8 mouse cellular contexts compared by ENCODE assay signal in genomic region chr16:20537071-20537471, GRCm38 (mm10). TPM values are rescaled to one million over a fixed set of nuclear protein-coding genes. Genes with fewer than 3 reads are reported as not detected.
DNase-seq lines count a peak whose midpoint lies in the region; ATAC-seq and TF ChIP-seq lines count a peak whose summit lies in the region.

No protein-coding gene starts in this region.

- H3K36me3 ChIP-seq in hindbrain, embryonic 10.5 days: peaks cover 68% of the 10 kb centered on the region
- peaks cover 53% of the 10 kb centered on the region for H3K36me3 ChIP-seq in limb, embryonic 14.5 days (ENCODE audit: control insufficient read depth, insufficient read depth, low read length)
- peaks cover 43% of the 10 kb centered on the region for H3K36me3 ChIP-seq in small intestine, adult 2 months (ENCODE audit: control insufficient read depth, insufficient read depth, low read length)
- H3K36me3 ChIP-seq in thymus, adult 2 months (ENCODE audit: control insufficient read depth, insufficient read depth, low read length): peaks cover 33% of the 10 kb centered on the region

- ATAC-seq in limb, embryonic 14.5 days (ENCODE audit: low FRiP score, low read depth): no peak

- no peak for TF ChIP-seq CTCF in gastrocnemius, adult 2 months (IDR thresholded peaks at IDR 0.05)
- no peak for TF ChIP-seq CTCF in small intestine, adult 2 months (IDR thresholded peaks at IDR 0.05; ENCODE audit: extremely low read depth, insufficient read length, insufficient replicate concordance, low read depth, low read length)
- TF ChIP-seq CTCF in thymus, adult 2 months (IDR thresholded peaks at IDR 0.05; ENCODE audit: borderline replicate concordance, control insufficient read depth, extremely low read depth, insufficient read depth, low read length, poor library complexity): no peak

- 29% methylated on average over 5 of the region's 5 CpGs for WGBS in hindbrain, embryonic 10.5 days
- 38% methylated on average over 5 of the region's 5 CpGs for WGBS in limb, embryonic 14.5 days
- WGBS in small intestine, adult 2 months: 29% methylated on average over 5 of the region's 5 CpGs
- WGBS in thymus, adult 2 months: 79% methylated on average over 5 of the region's 5 CpGs

- peak overlapping the region; percentile 88 for H3K4me2 ChIP-seq in limb, embryonic 14.5 days (replicated peaks; ENCODE audit: low read depth, low read length, severe bottlenecking)

- peak overlapping the region; percentile 41 for H3K9ac ChIP-seq in limb, embryonic 14.5 days (ENCODE audit: low read depth, low read length, severe bottlenecking)

- intact Hi-C loops in gastrocnemius, adult 2 months (cut with DNase I): loop anchor here (5.0 kb wide), 1 partner anchor 75 kb away; the partner anchor contains the start of genes Alg3, Eef1akmt4 and Gm49333

- no peak for DNase-seq in gastrocnemius, adult 2 months
- DNase-seq in gastrocnemius, adult 18-20 months (ENCODE audit: low spot score): no peak
- peak; percentile 78 for DNase-seq in ES-CJ7 (ENCODE audit: low read depth, low spot score)
- DNase-seq in cerebellum, postnatal 14 days: peak; percentile 46 to 62
- peak; percentile 10 for DNase-seq in hindbrain, embryonic 10.5 days (ENCODE audit: low spot score)
- DNase-seq in limb, embryonic 14.5 days (ENCODE audit: low spot score): no peak
- no peak for DNase-seq in thymus, adult 2 months

- H3K4me1 ChIP-seq in hindbrain, embryonic 10.5 days (replicated peaks): peaks cover 31% of the 10 kb centered on the region
- H3K4me1 ChIP-seq in limb, embryonic 14.5 days (ENCODE audit: control insufficient read depth, insufficient read depth, low read length): peaks cover 19% of the 10 kb centered on the region
- H3K4me1 ChIP-seq in small intestine, adult 2 months (ENCODE audit: control insufficient read depth, insufficient read depth, insufficient read length, low read length): peaks cover 10% of the 10 kb centered on the region
- peaks cover 18% of the 10 kb centered on the region for H3K4me1 ChIP-seq in thymus, adult 2 months (replicated peaks; ENCODE audit: control insufficient read depth, insufficient read depth, low read length)

- H3K4me3 ChIP-seq in gastrocnemius, adult 2 months: peak overlapping the region; percentile 99
- peak overlapping the region; percentile 79 for H3K4me3 ChIP-seq in hindbrain, embryonic 10.5 days
- peak overlapping the region; percentile 93 for H3K4me3 ChIP-seq in limb, embryonic 14.5 days (replicated peaks; ENCODE audit: low read length)
- H3K4me3 ChIP-seq in small intestine, adult 2 months (ENCODE audit: low read depth, low read length): peak overlapping the region; percentile 42
- no peak overlapping the region for H3K4me3 ChIP-seq in thymus, adult 2 months (ENCODE audit: control insufficient read depth, insufficient read depth, low read length)

- no peaks in the 10 kb centered on the region for H3K9me3 ChIP-seq in hindbrain, embryonic 10.5 days
- H3K9me3 ChIP-seq in limb, embryonic 14.5 days (ENCODE audit: control insufficient read depth, low read length): no peaks in the 10 kb centered on the region

- no peaks in the 10 kb centered on the region for H3K27me3 ChIP-seq in hindbrain, embryonic 10.5 days (ENCODE audit: insufficient read depth, poor library complexity, severe bottlenecking)
- no peaks in the 10 kb centered on the region for H3K27me3 ChIP-seq in limb, embryonic 14.5 days (ENCODE audit: control insufficient read depth, insufficient read depth, low read length)
- H3K27me3 ChIP-seq in small intestine, adult 2 months (ENCODE audit: control insufficient read depth, insufficient read depth, low read length): no peaks in the 10 kb centered on the region
- H3K27me3 ChIP-seq in thymus, adult 2 months (ENCODE audit: control insufficient read depth, insufficient read depth, low read length): no peaks in the 10 kb centered on the region

- no peak for TF ChIP-seq POLR2A in limb, embryonic 14.5 days (IDR thresholded peaks at IDR 0.05; ENCODE audit: borderline replicate concordance, extremely low read depth, insufficient read depth, insufficient read length)
- TF ChIP-seq POLR2A in small intestine, adult 2 months (IDR thresholded peaks at IDR 0.05; ENCODE audit: low read depth, low read length): no peak
- TF ChIP-seq POLR2A in thymus, adult 2 months (IDR thresholded peaks at IDR 0.05; ENCODE audit: control insufficient read depth, extremely low read depth, insufficient read depth, low read length, poor library complexity): no peak

- peak overlapping the region; percentile 99 for H3K27ac ChIP-seq in gastrocnemius, adult 2 months
- H3K27ac ChIP-seq in hindbrain, embryonic 10.5 days: peak overlapping the region; percentile 74
- 0 out of 2 replicates have a peak overlapping the region, but pooled peaks have one; percentile 19 for H3K27ac ChIP-seq in limb, embryonic 14.5 days (replicated peaks; ENCODE audit: low read depth, low read length)
- H3K27ac ChIP-seq in small intestine, adult 2 months (ENCODE audit: insufficient read depth, low read depth, low read length): 0 out of 2 replicates have a peak overlapping the region, but pooled peaks have one; percentile 9
- H3K27ac ChIP-seq in thymus, adult 2 months (ENCODE audit: control insufficient read depth, insufficient read depth, low read length): no peak overlapping the region

RNA-seq across cellular contexts. Expression of gene Ap2m1, which starts 1.8 kb away (rescaled TPM):
- total RNA-seq in gastrocnemius, adult 2 months (2021): 100 to 1,000 TPM; 137 to 157 TPM
- total RNA-seq in gastrocnemius, adult 18-20 months (2021): 100 to 1,000 TPM; 121 to 146 TPM
- polyA plus RNA-seq in hindbrain, embryonic 10.5 days (2016; fragmentation: Nextera tagmentation; extraction: Ambion mirVana): 705 and 825 TPM in 2 replicates
- polyA plus RNA-seq in limb, embryonic 14.5 days (2012; rRNA removed): 633 and 687 TPM in 2 replicates
- polyA plus RNA-seq in limb, embryonic 14.5 days (2014; fragmentation: Nextera tagmentation; extraction: Ambion mirVana): 573 and 622 TPM in 2 replicates
- polyA plus RNA-seq in small intestine, adult 2 months (2012; rRNA removed): 177 and 508 TPM in 2 replicates
- 512 and 578 TPM in 2 replicates for polyA plus RNA-seq in thymus, adult 2 months (2012; rRNA removed)

RNA-seq across cellular contexts. Expression of gene Abcf3, which starts 11.3 kb away (rescaled TPM):
- 10 to 100 TPM; 59.8 to 70.7 TPM for total RNA-seq in gastrocnemius, adult 2 months (2021)
- 10 to 100 TPM; 50.3 to 69.8 TPM for total RNA-seq in gastrocnemius, adult 18-20 months (2021)
- 59.4 and 65.2 TPM in 2 replicates for polyA plus RNA-seq in hindbrain, embryonic 10.5 days (2016; fragmentation: Nextera tagmentation; extraction: Ambion mirVana)
- polyA plus RNA-seq in limb, embryonic 14.5 days (2012; rRNA removed): 56.0 and 57.8 TPM in 2 replicates
- polyA plus RNA-seq in limb, embryonic 14.5 days (2014; fragmentation: Nextera tagmentation; extraction: Ambion mirVana): 59.3 and 61.8 TPM in 2 replicates
- polyA plus RNA-seq in small intestine, adult 2 months (2012; rRNA removed): 10.0 and 15.0 TPM in 2 replicates
- 60.9 and 70.8 TPM in 2 replicates for polyA plus RNA-seq in thymus, adult 2 months (2012; rRNA removed)

RNA-seq across cellular contexts. Expression of gene Dvl3, which starts 20.3 kb away (rescaled TPM):
- 10 to 100 TPM; 30.7 to 31.3 TPM for total RNA-seq in gastrocnemius, adult 2 months (2021)
- 10 to 100 TPM; 28.4 to 32.0 TPM for total RNA-seq in gastrocnemius, adult 18-20 months (2021)
- polyA plus RNA-seq in hindbrain, embryonic 10.5 days (2016; fragmentation: Nextera tagmentation; extraction: Ambion mirVana): 32.6 and 51.1 TPM in 2 replicates
- polyA plus RNA-seq in limb, embryonic 14.5 days (2012; rRNA removed): 74.8 and 99.8 TPM in 2 replicates
- polyA plus RNA-seq in limb, embryonic 14.5 days (2014; fragmentation: Nextera tagmentation; extraction: Ambion mirVana): 26.5 and 28.0 TPM in 2 replicates
- polyA plus RNA-seq in small intestine, adult 2 months (2012; rRNA removed): 33.8 and 52.4 TPM in 2 replicates
- polyA plus RNA-seq in thymus, adult 2 months (2012; rRNA removed): 42.7 and 49.5 TPM in 2 replicates

RNA-seq across cellular contexts. Expression of gene Eif2b5, which starts 38.5 kb away (rescaled TPM):
- total RNA-seq in gastrocnemius, adult 2 months (2021): 10 to 100 TPM; 55.7 to 62.8 TPM
- 10 to 100 TPM; 52.6 to 54.4 TPM for total RNA-seq in gastrocnemius, adult 18-20 months (2021)
- polyA plus RNA-seq in hindbrain, embryonic 10.5 days (2016; fragmentation: Nextera tagmentation; extraction: Ambion mirVana): 150 and 153 TPM in 2 replicates
- 44.8 and 45.1 TPM in 2 replicates for polyA plus RNA-seq in limb, embryonic 14.5 days (2012; rRNA removed)
- polyA plus RNA-seq in limb, embryonic 14.5 days (2014; fragmentation: Nextera tagmentation; extraction: Ambion mirVana): 90.6 and 95.2 TPM in 2 replicates
- polyA plus RNA-seq in small intestine, adult 2 months (2012; rRNA removed): 11.7 and 16.1 TPM in 2 replicates
- 40.7 and 44.7 TPM in 2 replicates for polyA plus RNA-seq in thymus, adult 2 months (2012; rRNA removed)

RNA-seq across cellular contexts. Expression of gene Vwa5b2, which starts 52.2 kb away (rescaled TPM):
- total RNA-seq in gastrocnemius, adult 2 months (2021): under 1 TPM; 0.08 to 0.20 TPM
- under 1 TPM in 1 of 2 experiments, not detected in 1; 0.07 TPM for total RNA-seq in gastrocnemius, adult 18-20 months (2021)
- 2.9 and 4.0 TPM in 2 replicates for polyA plus RNA-seq in hindbrain, embryonic 10.5 days (2016; fragmentation: Nextera tagmentation; extraction: Ambion mirVana)
- 2.0 and 2.5 TPM in 2 replicates for polyA plus RNA-seq in limb, embryonic 14.5 days (2012; rRNA removed)
- 0.22 and 1.1 TPM in 2 replicates for polyA plus RNA-seq in limb, embryonic 14.5 days (2014; fragmentation: Nextera tagmentation; extraction: Ambion mirVana)
- polyA plus RNA-seq in small intestine, adult 2 months (2012; rRNA removed): 4.6 and 6.8 TPM in 2 replicates
- polyA plus RNA-seq in thymus, adult 2 months (2012; rRNA removed): 0.03 and 0.15 TPM in 2 replicates

Comparison
In these comparisons a context has a peak if more than half of its experiments do, and no peak if none do; other contexts are left out.
1. DNase-seq: peak in ES-CJ7 (single experiment), cerebellum, postnatal 14 days (2 of 2) and hindbrain, embryonic 10.5 days (single experiment); none in gastrocnemius, adult 2 months (single experiment), gastrocnemius, adult 18-20 months (single experiment), limb, embryonic 14.5 days (single experiment) and thymus, adult 2 months (single experiment).